Mouse (Mus musculus) heart, postnatal 14 days (tissue): ENCODE results near the gene Ephx3. TPM values are rescaled to one million over a fixed set of nuclear protein-coding genes. Genes with fewer than 3 reads are reported as not detected.

Experiments used
- DNase-seq, 2 experiments: peaks; one replicate each; pipeline ENCODE4 v3.0.0; 2021 to 2022
- intact Hi-C: fragments of 180-260 bp; cut with DNase I; formaldehyde crosslinking; loops from one replicate; pipeline ENCODE4 v1.15.1; 2025
- total RNA-seq, 2 experiments: library from RNA; stranded (reverse); gene quantifications; 2 replicates each; pipeline ENCODE4 v1.2.3; 2021

Gene Ephx3
- total RNA-seq, 2 experiments from 2014 or later: 0.88 to 0.95 TPM

- DNase-seq: no peak
- intact Hi-C loops: no loop called here
These were observed 9.5 kb downstream of the Ephx3 start for GRCm38 (mm10) chr17:32179621-32180491.

GRCm38 (mm10) chr17:32176919-32177318 lies 12.4 kb downstream of the Ephx3 start:
- no peak for DNase-seq
- intact Hi-C loops: no loop called here

GRCm38 (mm10) chr17:32173166-32173565 lies 16.2 kb downstream of the Ephx3 start:
- peak; percentile 79 to 91 for DNase-seq
- intact Hi-C loops: no loop called here

- DNase-seq: no peak
These were observed 16.9 kb downstream of the Ephx3 start for GRCm38 (mm10) chr17:32172485-32172884.

GRCm38 (mm10) chr17:32169518-32170225 lies 19.7 kb downstream of the Ephx3 start:
- no peak for DNase-seq
- intact Hi-C loops: no loop called here

More at GRCm38 (mm10) chr17:32172485-32172884, 16.9 kb downstream of the Ephx3 start:
- intact Hi-C loops: no loop called here

GRCm38 (mm10) chr17:32166687-32167086 lies 22.7 kb downstream of the Ephx3 start, which contains the start of gene Notch3:
TSS of gene Notch3 (minus strand) at chr17:32166852.
- intact Hi-C loops: no loop called here
- peak; percentile 78 to 80 for DNase-seq

GRCm38 (mm10) chr17:32165803-32166595 lies 23.4 kb downstream of the Ephx3 start:
- intact Hi-C loops: no loop called here
- DNase-seq: peak; percentile 60 to 72

GRCm38 (mm10) chr17:32165266-32165802 lies 24.0 kb downstream of the Ephx3 start:
- peak; percentile 31 to 39 for DNase-seq
- intact Hi-C loops: no loop called here

- no peak for DNase-seq
- intact Hi-C loops: loop anchor here (5.0 kb wide), 1 partner anchor 43 kb away; no protein-coding TSS in a partner anchor
These were observed 24.6 kb downstream of the Ephx3 start for GRCm38 (mm10) chr17:32164780-32165179.

GRCm38 (mm10) chr17:32163910-32164650 lies 25.3 kb downstream of the Ephx3 start:
- intact Hi-C loops: loop anchor here (5.0 kb wide), 1 partner anchor 43 kb away; no protein-coding TSS in a partner anchor
- peak; percentile 44 to 47 for DNase-seq

- intact Hi-C loops: loop anchor here (5.0 kb wide), 1 partner anchor 45 kb away; no protein-coding TSS in a partner anchor
- DNase-seq: peak; percentile 79 to 84
These were observed 27.1 kb downstream of the Ephx3 start for GRCm38 (mm10) chr17:32162112-32162850.

GRCm38 (mm10) chr17:32160882-32161281 lies 28.5 kb downstream of the Ephx3 start:
- no peak for DNase-seq
- intact Hi-C loops: loop anchor here (5.0 kb wide), 1 partner anchor 46 kb away; no protein-coding TSS in a partner anchor

- intact Hi-C loops: no loop called here
- DNase-seq: no peak
These were observed 30.5 kb downstream of the Ephx3 start for GRCm38 (mm10) chr17:32158841-32159240.

- intact Hi-C loops: no loop called here
- DNase-seq: no peak
These were observed 42.6 kb downstream of the Ephx3 start for GRCm38 (mm10) chr17:32146718-32147117.

- DNase-seq: peak; percentile 88 to 95
- intact Hi-C loops: loop anchor here (1.0 to 5.0 kb wide), 2 partner anchors 67 to 349 kb away; no protein-coding TSS in a partner anchor
These were observed 46.2 kb downstream of the Ephx3 start for GRCm38 (mm10) chr17:32142907-32143854.

GRCm38 (mm10) chr17:32142234-32142633 lies 47.1 kb downstream of the Ephx3 start:
- intact Hi-C loops: loop anchor here (5.0 kb wide), 1 partner anchor 350 kb away; no protein-coding TSS in a partner anchor
- no peak for DNase-seq
